Mouse (Mus musculus) C2C12 (cell line): ENCODE data around the gene Spata32.

Source experiments
- CEBPB ChIP-seq: IDR thresholded peaks from one replicate; pipeline ENCODE4 v1.6.1; 2011; ENCODE audit warnings: low read depth, mild to moderate bottlenecking, control low read depth, moderate library complexity
- CTCF ChIP-seq: IDR thresholded peaks from one replicate; pipeline ENCODE4 v1.5.1; 2011; ENCODE audit not compliant: control insufficient read depth, insufficient read depth, insufficient read length
- MYOG ChIP-seq: IDR thresholded peaks from one replicate; pipeline ENCODE4 v1.6.1; 2011; ENCODE audit not compliant: control insufficient read depth, insufficient read length; ENCODE audit errors: extremely low read depth
- USF1 ChIP-seq: IDR thresholded peaks from one replicate; pipeline ENCODE4 v1.6.1; 2011; ENCODE audit warnings: low read depth, mild to moderate bottlenecking, control low read depth, moderate library complexity

GRCm38 (mm10) chr11:103223951-103224456 is 5.8 kb upstream of the Spata32 start:
- TF ChIP-seq CTCF (no peak), USF1 (no peak), CEBPB (no peak), MYOG (no peak)
